Mouse (Mus musculus) liver, adult (tissue): ENCODE measurements around the gene Setd7.

Experiments
- GATA4 ChIP-seq: IDR thresholded peaks from 2 replicates; pipeline ENCODE4 v1.6.1; 2014; ENCODE audit warnings: mild to moderate bottlenecking, low read length; ENCODE audit not compliant: insufficient replicate concordance

Gene Setd7

GRCm38 (mm10) chr3:51539567-51540408 lies 20.9 kb downstream of the Setd7 start:
- TF ChIP-seq GATA4, result no peak

- TF ChIP-seq GATA4, result no peak
Observed at GRCm38 (mm10) chr3:51534013-51534412, 26.7 kb downstream of the Setd7 start.

GRCm38 (mm10) chr3:51533573-51533972 lies 27.1 kb downstream of the Setd7 start:
- no peak for TF ChIP-seq GATA4

- no peak for TF ChIP-seq GATA4
Observed at GRCm38 (mm10) chr3:51532282-51532620, 28.4 kb downstream of the Setd7 start.

GRCm38 (mm10) chr3:51531473-51532281 lies 29.0 kb downstream of the Setd7 start:
- TF ChIP-seq GATA4, result no peak

- no peak for TF ChIP-seq GATA4
Observed at GRCm38 (mm10) chr3:51526891-51527290, 33.8 kb downstream of the Setd7 start.

- no peak for TF ChIP-seq GATA4
Observed at GRCm38 (mm10) chr3:51525186-51525785, 35.4 kb downstream of the Setd7 start.

- no peak for TF ChIP-seq GATA4
Observed at GRCm38 (mm10) chr3:51521262-51521661, 39.4 kb downstream of the Setd7 start.

GRCm38 (mm10) chr3:51518763-51519121 lies 41.9 kb downstream of the Setd7 start:
- TF ChIP-seq GATA4, result no peak

- no peak for TF ChIP-seq GATA4
Observed at GRCm38 (mm10) chr3:51517878-51518762, 42.6 kb downstream of the Setd7 start.

GRCm38 (mm10) chr3:51517467-51517866 lies 43.2 kb downstream of the Setd7 start:
- no peak for TF ChIP-seq GATA4

- no peak for TF ChIP-seq GATA4
Observed at GRCm38 (mm10) chr3:51511983-51512382, 48.7 kb downstream of the Setd7 start.

GRCm38 (mm10) chr3:51510903-51511302 lies 49.8 kb downstream of the Setd7 start:
- peak; percentile 63; the same call in 1 of the 2 replicates for TF ChIP-seq GATA4

- TF ChIP-seq GATA4, result no peak
Observed at GRCm38 (mm10) chr3:51505465-51505864, 55.2 kb downstream of the Setd7 start.
